Mouse (Mus musculus): ENCODE results near the gene Htr5b. TPM values are rescaled to one million over a fixed set of nuclear protein-coding genes. Genes with fewer than 3 reads are reported as not detected.

Htr5b gene
- total RNA-seq, 1 experiment from 2014 or later: not detected

Other genes starting within 250 kb of the Htr5b start
- 16.0 and 23.3 TPM in 2 replicates for gene Insig2, start 195.9 kb downstream of the Htr5b start, total RNA-seq (2017)
- 18.4 and 18.8 TPM in 2 replicates for gene Ccdc93, start 97.4 kb downstream of the Htr5b start, total RNA-seq (2017)
- gene Ddx18, start 39.5 kb upstream of the Htr5b start, total RNA-seq (2017): 57.5 and 89.5 TPM in 2 replicates